Mouse (Mus musculus) layer of hippocampus, adult 9-10 months (tissue): ENCODE results near the gene Tulp4.

Experiments used
- DNase-seq: peaks from one replicate; pipeline ENCODE4 v3.0.0; 2022; ENCODE audit warnings: low spot score

The Tulp4 gene

GRCm38 (mm10) chr17:6106361-6107014 is at the start of gene Tulp4:
Tulp4 (plus strand) TSS chr17:6106437.
- peak; percentile 72 for DNase-seq

DNA sequence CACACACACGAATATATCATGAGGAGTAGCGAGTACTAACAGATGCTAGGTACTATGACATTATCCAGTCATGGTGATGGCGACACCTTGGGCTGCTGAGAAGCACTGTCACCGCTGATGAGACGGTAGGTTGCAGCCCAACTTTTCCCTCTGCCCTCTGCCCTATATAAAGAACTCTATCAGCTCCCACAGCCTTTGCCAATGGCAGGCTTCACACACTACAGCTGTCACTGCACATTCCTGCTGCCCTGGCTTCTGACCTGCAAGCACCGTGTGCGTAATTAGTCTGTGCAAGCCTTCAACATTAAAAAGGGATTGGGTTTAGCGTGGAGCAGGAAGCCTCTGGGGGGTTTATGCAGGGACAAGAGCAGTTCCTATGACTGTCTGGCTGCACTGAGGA is 43.4 kb upstream of the Tulp4 start:
- no peak for DNase-seq

DNA sequence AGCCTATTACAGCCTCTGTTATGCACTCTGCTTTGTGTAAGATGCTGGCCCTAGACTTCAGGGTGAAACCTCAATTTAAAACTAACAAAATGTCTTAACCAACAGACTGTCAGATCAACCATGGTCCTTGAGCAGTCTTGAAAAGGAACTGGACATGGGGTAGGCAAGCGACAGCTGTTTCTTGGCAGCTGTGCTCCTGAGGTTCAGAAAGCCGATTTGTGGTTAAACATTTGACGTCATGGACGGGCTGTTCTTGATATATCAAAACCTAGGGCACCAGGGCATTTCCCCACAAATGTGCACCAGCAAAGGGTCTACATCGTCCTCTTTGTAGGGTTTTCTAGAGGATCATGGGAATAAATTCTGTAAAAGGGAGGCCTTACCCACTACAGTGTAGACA is 42.7 kb upstream of the Tulp4 start:
- no peak for DNase-seq

DNA sequence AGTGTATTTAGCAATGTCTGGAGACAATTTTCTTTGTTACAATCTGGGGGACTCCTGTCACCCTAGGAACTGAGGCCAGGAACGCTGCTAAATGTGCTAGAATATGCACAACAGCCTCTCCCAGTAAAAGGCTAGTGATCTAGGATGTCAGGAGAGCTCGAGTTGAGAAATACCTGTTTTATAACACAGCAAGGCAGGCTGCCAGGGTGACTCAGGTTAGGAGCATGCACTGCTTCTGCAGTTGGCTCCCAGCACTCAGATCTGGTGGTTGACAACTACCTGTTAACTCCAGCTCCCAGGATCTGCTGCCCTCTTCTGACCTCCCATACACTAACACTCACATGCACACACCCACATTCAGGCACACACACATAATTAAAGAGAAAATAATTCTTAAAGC is 40.2 kb upstream of the Tulp4 start:
- no peak for DNase-seq

GRCm38 (mm10) chr17:6067613-6068012 is 38.6 kb upstream of the Tulp4 start:
- no peak for DNase-seq

DNA sequence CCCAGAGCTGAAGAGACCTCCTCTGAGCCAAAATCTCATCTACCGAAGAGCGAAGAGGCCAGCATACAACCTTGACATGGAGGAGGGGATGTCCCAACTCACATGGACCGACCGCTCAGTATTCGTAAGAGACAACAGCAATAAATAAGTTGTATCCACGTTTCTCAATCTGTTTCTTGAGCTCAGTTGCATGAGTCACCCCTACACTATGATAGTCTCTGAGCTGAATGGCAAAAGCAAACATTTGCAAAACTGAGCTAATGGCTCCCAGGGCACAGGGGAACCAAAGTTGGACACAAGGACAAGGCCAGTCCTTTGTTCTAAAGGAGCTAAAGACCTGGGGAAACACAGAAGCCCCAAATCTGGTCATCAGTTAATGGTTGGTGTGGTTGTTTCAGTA is 36.4 kb upstream of the Tulp4 start:
- DNase-seq: no peak

DNA sequence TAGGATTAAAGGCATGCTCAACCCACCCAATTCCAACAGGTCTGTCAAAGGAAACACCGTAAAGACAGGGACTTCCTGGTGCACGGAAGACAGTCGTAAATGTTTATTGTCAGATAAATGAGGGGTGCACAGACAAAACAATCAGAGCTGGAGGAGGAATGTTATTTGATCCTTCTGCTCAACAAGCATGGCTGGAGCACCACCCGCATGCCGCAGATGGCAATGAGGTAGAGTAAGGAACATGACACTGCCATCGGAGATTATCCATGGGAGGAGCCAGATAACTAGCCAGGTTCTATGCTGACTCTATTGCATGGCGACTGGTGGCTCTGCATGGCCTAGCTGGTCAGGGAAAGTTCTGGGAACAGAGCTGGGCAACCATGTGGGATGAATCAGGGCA is 32.8 kb upstream of the Tulp4 start:
- no peak for DNase-seq

DNA sequence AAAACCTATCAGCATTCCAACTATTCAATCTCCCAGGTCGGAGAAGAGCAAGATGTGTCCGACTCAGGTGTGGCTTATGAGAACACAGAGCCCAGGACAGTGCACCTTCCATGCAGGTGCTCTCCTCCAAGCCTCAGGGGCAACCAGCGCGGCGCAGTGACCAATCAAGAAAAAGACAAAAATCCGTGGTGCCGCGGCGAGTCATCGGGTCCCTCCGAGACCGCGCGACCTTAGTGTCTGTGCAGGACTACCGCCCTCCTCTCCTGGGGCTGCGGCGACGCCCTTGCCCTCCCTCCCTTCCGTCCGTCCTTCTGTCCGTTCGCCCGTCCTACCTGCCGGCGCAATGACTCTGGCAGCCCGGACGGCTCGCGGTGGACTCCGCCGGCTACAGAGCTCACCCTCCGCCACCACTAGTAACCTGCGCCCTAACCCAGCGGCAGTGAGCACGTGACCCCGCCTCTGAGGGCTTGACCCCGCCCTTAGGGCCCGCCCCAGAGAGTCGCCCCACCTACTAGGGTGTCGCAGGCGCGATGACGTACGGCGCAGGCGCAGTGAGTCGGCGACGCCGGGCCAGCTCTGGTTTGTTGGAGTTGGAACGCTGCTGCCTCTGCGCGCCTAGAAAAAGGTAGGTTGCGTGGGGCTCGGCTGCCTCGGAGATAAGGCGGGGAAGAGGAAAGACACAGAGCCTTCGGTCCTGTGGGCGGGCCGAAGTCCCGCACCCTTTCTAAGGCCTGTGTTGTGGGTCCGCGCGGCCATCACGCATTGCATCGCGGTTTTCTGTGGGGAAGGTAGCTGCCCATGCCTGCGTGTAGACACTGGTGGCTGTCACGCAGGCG is 26.7 kb upstream of the Tulp4 start, which contains the start of the genes Serac1 and Gtf2h5:
Gene Serac1, minus strand, starts transcription at position 455 of the 836 bp plus-strand sequence.
Gene Gtf2h5, plus strand, starts transcription at position 500 of the 836 bp plus-strand sequence.
- peak; percentile 91 for DNase-seq

- DNase-seq: no peak
Measured at GRCm38 (mm10) chr17:6083323-6083890, 22.8 kb upstream of the Tulp4 start.

GRCm38 (mm10) chr17:6091604-6092003 is 14.6 kb upstream of the Tulp4 start:
- no peak for DNase-seq

GRCm38 (mm10) chr17:6095579-6095978 is 10.7 kb upstream of the Tulp4 start:
- DNase-seq: no peak

DNA sequence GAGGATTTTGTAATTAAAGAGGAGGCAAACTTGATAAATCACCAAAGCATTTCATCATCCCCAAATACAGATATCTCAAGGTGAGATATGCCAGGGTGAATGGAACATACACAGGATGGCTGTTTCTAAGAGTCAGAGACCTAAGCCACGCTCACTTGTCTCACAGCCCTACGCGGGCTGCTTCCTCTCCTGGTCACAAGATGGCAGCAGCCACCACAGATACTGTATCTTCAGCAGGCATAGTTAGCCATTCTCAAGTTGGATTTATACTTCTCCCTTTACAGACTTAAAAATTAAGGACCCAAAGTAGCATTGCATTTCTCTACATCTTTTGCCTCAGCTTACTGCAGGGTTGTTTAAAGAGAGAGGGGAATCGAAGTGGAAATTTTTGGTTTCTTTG is 8.4 kb upstream of the Tulp4 start:
- DNase-seq: no peak

DNA sequence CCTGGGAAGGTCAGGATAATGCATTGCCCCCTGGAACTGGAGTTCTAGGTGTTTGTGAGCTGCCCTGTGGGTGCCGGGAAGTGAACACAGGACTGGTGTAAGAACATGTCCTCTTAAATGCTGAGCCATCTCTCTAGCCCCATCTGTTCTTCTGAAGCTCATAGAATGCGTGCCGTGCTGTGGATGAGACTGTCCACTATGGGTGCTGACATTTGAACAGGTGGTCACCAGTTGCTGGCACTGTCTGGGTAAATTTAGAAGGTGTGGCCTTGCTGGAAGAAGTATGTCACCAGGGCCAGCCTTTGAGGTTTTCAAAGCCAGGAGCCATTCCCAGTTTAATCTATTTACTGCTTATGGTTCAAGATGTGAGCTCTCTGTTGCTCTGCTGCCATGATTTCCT is 4.0 kb upstream of the Tulp4 start:
- DNase-seq: no peak

DNA sequence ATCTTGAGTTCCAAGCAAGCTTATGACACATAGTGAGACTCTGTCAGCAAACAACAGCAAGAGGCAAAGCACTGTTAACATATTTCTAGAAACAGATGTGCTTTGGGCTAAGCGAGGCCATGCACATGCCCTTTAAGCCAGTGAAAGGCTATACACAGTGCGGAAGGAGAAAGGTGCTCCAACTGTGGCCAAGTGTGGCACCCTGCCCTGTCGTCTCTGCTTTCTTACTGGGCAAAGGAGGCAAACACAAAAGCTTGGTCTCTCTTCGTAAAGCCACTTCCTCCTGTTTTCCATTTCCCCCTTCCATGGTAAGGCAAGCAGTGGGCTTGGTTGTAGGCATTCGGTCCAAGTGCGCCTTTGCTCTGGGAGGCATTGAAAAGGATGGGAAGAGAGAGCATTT is 2.7 kb upstream of the Tulp4 start:
- DNase-seq: no peak

DNA sequence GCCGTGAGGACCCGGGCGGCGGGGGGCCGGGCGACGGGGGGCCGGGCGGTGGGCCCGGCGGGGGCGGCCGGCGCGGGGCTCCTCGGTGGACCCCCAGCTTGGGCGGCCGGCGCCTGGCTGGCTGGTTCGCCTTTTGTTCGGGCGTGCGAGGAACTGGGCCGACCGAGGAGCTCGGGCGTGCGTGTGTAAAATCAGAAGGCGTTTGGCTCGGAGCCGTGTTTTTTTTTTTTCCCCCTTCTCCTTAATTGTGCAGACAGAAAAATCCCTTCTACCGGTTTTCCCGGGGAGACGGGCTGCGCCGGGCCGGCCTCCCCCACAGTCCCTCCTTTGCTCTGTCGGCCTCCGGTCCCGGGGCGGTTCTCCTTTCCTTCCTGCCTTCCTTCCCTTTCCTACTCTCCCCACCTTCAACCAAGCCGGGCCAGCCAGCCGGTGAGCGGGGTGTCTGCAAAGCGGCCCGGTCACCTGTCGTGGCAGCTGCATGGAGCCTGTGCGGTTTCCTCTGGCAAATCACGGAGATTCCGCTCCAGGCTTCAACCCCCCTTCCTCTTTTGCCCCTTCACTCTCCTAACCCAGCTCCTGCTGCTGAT is 871 bp downstream of the Tulp4 start:
- no peak for DNase-seq

GRCm38 (mm10) chr17:6108175-6108574 is 1.9 kb downstream of the Tulp4 start:
- DNase-seq: no peak

- DNase-seq: no peak
Measured at GRCm38 (mm10) chr17:6110956-6111355, 4.7 kb downstream of the Tulp4 start.

DNA sequence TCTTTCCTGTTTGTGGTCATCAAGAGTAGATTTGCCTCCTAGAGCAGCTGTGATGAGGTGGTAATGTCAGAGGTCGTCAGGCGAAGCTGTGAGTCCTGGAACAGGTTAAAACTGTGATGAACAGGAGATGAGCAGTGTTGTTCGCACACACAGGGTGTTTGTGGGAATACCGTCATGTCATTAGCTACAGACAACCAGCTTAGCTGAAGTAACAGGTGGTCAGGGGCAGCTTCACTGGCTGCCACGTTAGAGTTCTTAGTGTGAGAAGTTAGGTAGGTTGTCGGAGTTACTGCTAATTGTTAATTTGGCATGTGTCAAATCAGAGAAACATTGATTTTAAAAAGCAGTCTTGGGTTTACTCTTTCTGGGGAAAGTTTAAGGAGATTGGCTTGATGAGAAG is 7.4 kb downstream of the Tulp4 start:
- DNase-seq: no peak

DNA sequence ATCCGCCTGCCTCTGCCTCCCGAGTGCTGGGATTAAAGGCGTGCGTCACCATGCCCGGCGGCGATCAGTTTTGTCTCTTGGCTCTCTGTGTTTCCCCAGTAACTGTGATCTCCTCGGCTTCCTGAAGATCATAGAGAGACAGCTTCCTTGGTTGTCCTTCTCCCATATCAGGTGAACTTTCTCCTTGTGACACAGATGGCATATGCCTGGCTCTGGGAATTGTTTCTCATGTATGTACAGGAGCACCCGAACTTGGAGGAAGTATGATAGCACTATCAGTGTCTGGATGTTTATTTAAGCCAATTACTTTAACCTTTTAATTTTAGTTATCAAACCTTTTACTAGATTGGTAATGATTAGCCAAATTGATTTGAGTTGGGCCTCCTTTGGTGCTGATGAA is 8.8 kb downstream of the Tulp4 start:
- no peak for DNase-seq

DNA sequence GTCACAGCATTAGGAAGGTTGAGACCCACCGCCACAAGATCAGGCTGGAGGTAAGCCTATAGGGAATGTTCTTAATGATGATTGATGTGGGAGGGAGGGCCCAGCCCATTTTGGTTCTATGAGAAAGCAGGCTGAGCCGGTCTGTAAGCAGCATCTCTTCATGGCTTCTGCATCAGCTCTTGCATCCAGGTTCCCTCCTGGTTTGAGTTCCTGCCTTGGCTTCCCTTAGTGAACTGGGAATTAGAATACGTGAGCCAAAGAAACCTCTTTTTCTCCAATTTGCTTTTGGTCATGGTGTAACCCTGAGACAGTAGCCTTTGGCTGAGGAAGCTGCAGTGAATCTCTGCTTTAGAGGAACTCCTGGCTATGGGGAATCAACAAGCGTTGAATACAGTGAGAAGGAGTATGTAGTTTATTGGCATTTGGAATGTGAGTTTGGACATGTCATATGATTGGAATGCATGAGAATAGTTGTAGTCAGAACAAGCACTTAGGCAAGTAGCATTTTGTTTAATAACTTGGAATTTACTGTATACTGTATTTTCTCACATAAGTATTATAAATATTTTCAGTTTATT is 11.0 kb downstream of the Tulp4 start:
- DNase-seq: no peak

DNA sequence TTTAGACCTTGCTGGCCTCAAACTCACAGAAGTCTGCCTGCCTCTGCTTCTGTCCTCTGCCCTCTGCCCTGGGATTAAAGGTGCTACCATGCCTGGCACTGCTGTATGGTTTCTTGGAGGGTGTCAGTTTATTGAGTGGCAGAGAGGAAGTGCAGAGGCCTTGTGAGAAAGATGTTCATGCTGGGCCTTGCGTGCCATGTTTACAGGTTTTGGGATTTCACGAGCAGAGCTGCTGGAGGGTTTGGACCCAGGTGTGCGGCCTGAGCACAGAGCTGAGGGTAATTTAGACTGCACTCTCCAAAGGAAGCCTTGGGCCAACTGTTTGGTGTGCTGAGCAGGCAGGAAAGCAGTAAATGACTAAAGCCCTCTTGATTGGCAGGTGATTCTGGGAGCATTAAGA is 11.7 kb downstream of the Tulp4 start:
- no peak for DNase-seq

GRCm38 (mm10) chr17:6118861-6119260 is 12.6 kb downstream of the Tulp4 start:
- DNase-seq: no peak
